Mouse (Mus musculus) liver, embryonic 13.5 days (tissue): ENCODE measurements around the gene Olfr1380. TPM values are rescaled to one million over a fixed set of nuclear protein-coding genes. Genes with fewer than 3 reads are reported as not detected.
"Not testable (repeated sequence)": the region's sequence is repeated elsewhere in the genome, so short reads cannot be mapped to it uniquely, and the experiment has no call there.

Experiments used
- ATAC-seq: fragments of 200-750 bp; cut with Nextera tagmentation; 2 replicates; pipeline ENCODE4 v1.8.0; 2017; ENCODE audit warnings: low read depth, mild to moderate bottlenecking, moderate number of reproducible peaks, moderate library complexity
- DNase-seq: peaks from one replicate; pipeline ENCODE4 v3.0.0; 2022
- H3K27ac ChIP-seq: fragments of 300-500 bp; sonication (generic); 2 replicates; pipeline ENCODE4 v1.5.1; 2015; ENCODE audit warnings: moderate library complexity, mild to moderate bottlenecking, inconsistent platforms
- H3K27me3 ChIP-seq: fragments of 300-500 bp; sonication (generic); 2 replicates; pipeline ENCODE4 v1.6.1; 2015; ENCODE audit warnings: mild to moderate bottlenecking, inconsistent platforms
- H3K36me3 ChIP-seq: fragments of 300-500 bp; sonication (generic); 2 replicates; pipeline ENCODE4 v1.6.1; 2015; ENCODE audit warnings: mild to moderate bottlenecking, inconsistent platforms
- H3K4me1 ChIP-seq: fragments of 300-500 bp; sonication (generic); replicated peaks from 2 replicates; pipeline ENCODE4 v1.6.1; 2015; ENCODE audit warnings: inconsistent platforms
- H3K4me2 ChIP-seq: fragments of 300-500 bp; sonication (generic); 2 replicates; pipeline ENCODE4 v1.6.1; 2015; ENCODE audit warnings: inconsistent platforms, mild to moderate bottlenecking, moderate library complexity
- H3K4me3 ChIP-seq: fragments of 300-500 bp; sonication (generic); replicated peaks from 2 replicates; pipeline ENCODE4 v1.5.1; 2015; ENCODE audit warnings: mild to moderate bottlenecking, inconsistent platforms
- H3K9ac ChIP-seq: fragments of 300-500 bp; sonication (generic); 2 replicates; pipeline ENCODE4 v1.6.1; 2015; ENCODE audit warnings: mild to moderate bottlenecking, inconsistent platforms
- H3K9me3 ChIP-seq: fragments of 300-500 bp; sonication (generic); replicated peaks from 2 replicates; pipeline ENCODE4 v1.6.1; 2016; ENCODE audit warnings: inconsistent platforms
- WGBS: fragments of 180-500 bp; shearing (Covaris S2); methylation state at CpG from one replicate; pipeline ENCODE4 v1.1.7; 2015; ENCODE audit not compliant: insufficient replicate concordance; 5-methylcytosine and 5-hydroxymethylcytosine counted together
- polyA plus RNA-seq: library from polyadenylated mRNA; unstranded; fragments of >200 nt; fragmentation: Nextera tagmentation; extraction: Ambion mirVana; gene quantifications from 2 replicates; pipeline ENCODE4 v1.2.1, GENCODE M21; 2015

Gene Olfr1380
- polyA plus RNA-seq, 1 experiment from 2014 or later, result not detected

GRCm38 (mm10) chr11:49608306-49608705 is 51.6 kb downstream of the Olfr1380 start:
- H3K27ac ChIP-seq, ATAC-seq, H3K4me1 ChIP-seq, H3K4me2 ChIP-seq, H3K36me3 ChIP-seq, H3K9ac ChIP-seq, H3K4me3 ChIP-seq, H3K9me3 ChIP-seq, DNase-seq: not testable (repeated sequence)
- H3K27me3 ChIP-seq, result peaks cover 58% of the 10 kb centered on the region
- WGBS, result 64% methylated on average over 5 of the region's 5 CpGs

- not testable (repeated sequence) for H3K36me3 ChIP-seq, H3K4me1 ChIP-seq, DNase-seq, H3K27ac ChIP-seq, H3K9me3 ChIP-seq
- Histone ChIP-seq H3K27me3 (peaks cover 65% of the 10 kb centered on the region), H3K9ac (peak within 1 kb of the TSS; percentile 9; the same call in 1 of the 2 replicates), H3K4me3 (peak within 1 kb of the TSS; percentile 53), H3K4me2 (peak within 1 kb of the TSS; percentile 63)
- 2% methylated on average over 54 of the region's 61 CpGs for WGBS
- ATAC-seq, result peak; percentile 58; the same call in 1 of the 2 replicates
Observed at GRCm38 (mm10) chr11:49608938-49609867, 52.5 kb downstream of the Olfr1380 start, which contains the start of gene Flt4. Gene Flt4, plus strand, starts transcription at chr11:49609263.

- Histone ChIP-seq H3K9ac (peak overlapping the region; percentile 9; the same call in 1 of the 2 replicates), H3K27me3 (peaks cover 75% of the 10 kb centered on the region)
- not testable (repeated sequence) for DNase-seq
Observed at GRCm38 (mm10) chr11:49609868-49610824, 53.5 kb downstream of the Olfr1380 start.

GRCm38 (mm10) chr11:49611349-49611748 is 54.7 kb downstream of the Olfr1380 start:
- DNase-seq, H3K4me3 ChIP-seq, H3K9ac ChIP-seq, H3K4me2 ChIP-seq, H3K9me3 ChIP-seq, H3K36me3 ChIP-seq, H3K27ac ChIP-seq, ATAC-seq, H3K4me1 ChIP-seq: not testable (repeated sequence)
- peaks cover 74% of the 10 kb centered on the region for H3K27me3 ChIP-seq
- WGBS, result 24% methylated on average over 3 of the region's 3 CpGs

More at GRCm38 (mm10) chr11:49609868-49610824, 53.5 kb downstream of the Olfr1380 start:
- Histone ChIP-seq H3K4me2 (peak overlapping the region; percentile 63), H3K4me3 (peak overlapping the region; percentile 53)
- not testable (repeated sequence) for H3K4me1 ChIP-seq, ATAC-seq, H3K36me3 ChIP-seq, H3K27ac ChIP-seq, H3K9me3 ChIP-seq
- WGBS, result 1% methylated on average over 52 of the region's 52 CpGs

GRCm38 (mm10) chr11:49612154-49612553 is 55.5 kb downstream of the Olfr1380 start:
- no peak for ATAC-seq
- DNase-seq, result no peak
- peaks cover 68% of the 10 kb centered on the region for H3K27me3 ChIP-seq

GRCm38 (mm10) chr11:49613349-49613748 is 56.7 kb downstream of the Olfr1380 start:
- H3K36me3 ChIP-seq, result no peaks in the 10 kb centered on the region
- peaks cover 60% of the 10 kb centered on the region for H3K27me3 ChIP-seq
- H3K4me3 ChIP-seq, result no peak overlapping the region
- no peak for DNase-seq
- H3K9me3 ChIP-seq, result no peaks in the 10 kb centered on the region
- peak; percentile 35 for ATAC-seq
- no peak overlapping the region for H3K4me2 ChIP-seq
- 0 out of 2 replicates have a peak, but pooled peaks cover 4% of the 10 kb centered on the region for H3K4me1 ChIP-seq
- H3K27ac ChIP-seq, result no peak overlapping the region
- WGBS, result 4% methylated on average over 10 of the region's 10 CpGs
- no peak overlapping the region for H3K9ac ChIP-seq

More at GRCm38 (mm10) chr11:49612154-49612553, 55.5 kb downstream of the Olfr1380 start:
- 0 out of 2 replicates have a peak, but pooled peaks cover 4% of the 10 kb centered on the region for H3K4me1 ChIP-seq
- no peak overlapping the region for H3K9ac ChIP-seq
- H3K27ac ChIP-seq, result no peak overlapping the region
- WGBS, result 14% methylated on average over 3 of the region's 3 CpGs
- no peaks in the 10 kb centered on the region for H3K36me3 ChIP-seq
- H3K4me3 ChIP-seq, result no peak overlapping the region
- no peak overlapping the region for H3K4me2 ChIP-seq
- no peaks in the 10 kb centered on the region for H3K9me3 ChIP-seq

Other genes starting within 250 kb of the Olfr1380 start
- gene Olfr1391, start 234.1 kb upstream of the Olfr1380 start, polyA plus RNA-seq, result not detected in 2 replicates
- not detected in 2 replicates for gene Olfr1390, start 221.7 kb upstream of the Olfr1380 start, polyA plus RNA-seq
- not detected in 2 replicates for gene Olfr1389, start 133.8 kb upstream of the Olfr1380 start, polyA plus RNA-seq
- gene Olfr1388, start 120.3 kb upstream of the Olfr1380 start, polyA plus RNA-seq, result 0.03 and 0.08 TPM in 2 replicates
- gene Olfr1387, start 101.5 kb upstream of the Olfr1380 start, polyA plus RNA-seq, result not detected in 2 replicates
- not detected in 2 replicates for gene Olfr1386, start 91.8 kb upstream of the Olfr1380 start, polyA plus RNA-seq
- not detected in 2 replicates for gene Olfr1385, start 67.8 kb upstream of the Olfr1380 start, polyA plus RNA-seq
- gene Olfr1384, start 50.2 kb upstream of the Olfr1380 start, polyA plus RNA-seq, result not detected in 2 replicates
- not detected in 2 replicates for gene Olfr1383, start 37.2 kb upstream of the Olfr1380 start, polyA plus RNA-seq
- not detected in 2 replicates for gene Olfr1382, start 28.6 kb upstream of the Olfr1380 start, polyA plus RNA-seq
- gene Olfr1381, start 13.4 kb upstream of the Olfr1380 start, polyA plus RNA-seq, result not detected in 2 replicates
- gene Flt4, start 52.4 kb downstream of the Olfr1380 start, polyA plus RNA-seq, result 2.4 and 2.7 TPM in 2 replicates
- not detected in 2 replicates for gene Scgb3a1, start 106.7 kb downstream of the Olfr1380 start, polyA plus RNA-seq
- gene Cnot6, start 155.8 kb downstream of the Olfr1380 start, polyA plus RNA-seq, result 24.4 and 30.4 TPM in 2 replicates
- 1.6 and 1.8 TPM in 2 replicates for gene Gfpt2, start 237.3 kb downstream of the Olfr1380 start, polyA plus RNA-seq